9 mouse cellular contexts compared by ENCODE assay signal in genomic region chr9:43238167-43238566, GRCm38 (mm10). TPM values are rescaled to one million over a fixed set of nuclear protein-coding genes. Genes with fewer than 3 reads are reported as not detected.
DNase-seq lines count a peak whose midpoint lies in the region; ATAC-seq and TF ChIP-seq lines count a peak whose summit lies in the region.
"Had no signal": no experiment of that assay in that cellular context is flagged by ENCODE, and none has a peak within 500 bp of the region (broad histone marks: within the 10 kb centered on the region; RNA-seq: fewer than 3 reads in every experiment).

No protein-coding gene starts in this region.

- TF ChIP-seq CTCF in testis, adult 2 months (IDR thresholded peaks at IDR 0.05; ENCODE audit: control insufficient read depth, insufficient read depth, insufficient replicate concordance, low read depth, low read length), result no peak
- no peak for TF ChIP-seq CTCF in stomach, postnatal 0 days (IDR thresholded peaks at IDR 0.05; ENCODE audit: low read depth)

- H3K9me3 ChIP-seq in heart, embryonic 14.5 days (ENCODE audit: control insufficient read depth, low read length), result no peaks in the 10 kb centered on the region
- H3K9me3 ChIP-seq in limb, embryonic 12.5 days, result no peaks in the 10 kb centered on the region
- H3K9me3 ChIP-seq in stomach, postnatal 0 days (ENCODE audit: control insufficient read depth, low read length), result no peaks in the 10 kb centered on the region

- peak overlapping the region; percentile 56 to 89 for H3K4me3 ChIP-seq in heart, embryonic 14.5 days (ENCODE audit: control insufficient read depth in 1 of 2, insufficient read depth in 1 of 2, low read depth in 1 of 2, low read length in 2 of 2)
- peak overlapping the region; percentile 82 for H3K4me3 ChIP-seq in testis, adult 2 months (ENCODE audit: control insufficient read depth, low read depth, low read length)
- H3K4me3 ChIP-seq in limb, embryonic 12.5 days (replicated peaks), result peak overlapping the region; percentile 99
- H3K4me3 ChIP-seq in stomach, postnatal 0 days (ENCODE audit: low read depth, low read length), result peak overlapping the region; percentile 79

- no peak overlapping the region for H3K27ac ChIP-seq in heart, embryonic 14.5 days (replicated peaks in 1 of 2; ENCODE audit: control insufficient read depth in 1 of 2, insufficient read depth in 1 of 2, low read depth in 2 of 2, low read length in 2 of 2)
- peak overlapping the region; percentile 63; the same call in 1 of the 2 replicates for H3K27ac ChIP-seq in testis, adult 2 months (ENCODE audit: control insufficient read depth, insufficient read depth, low read depth, low read length)
- H3K27ac ChIP-seq in limb, embryonic 12.5 days, result peak overlapping the region; percentile 97; the same call in 1 of the 2 replicates
- no peak overlapping the region for H3K27ac ChIP-seq in stomach, postnatal 0 days (replicated peaks)

- peaks cover 33 to 54% of the 10 kb centered on the region in 2 experiments for H3K4me1 ChIP-seq in heart, embryonic 14.5 days (ENCODE audit: control insufficient read depth in 2 of 2, insufficient read depth in 2 of 2, low read length in 2 of 2)
- peaks cover 7% of the 10 kb centered on the region for H3K4me1 ChIP-seq in testis, adult 2 months (ENCODE audit: control insufficient read depth, insufficient read depth, low read length)
- H3K4me1 ChIP-seq in limb, embryonic 12.5 days (replicated peaks), result peaks cover 61% of the 10 kb centered on the region
- H3K4me1 ChIP-seq in stomach, postnatal 0 days (replicated peaks; ENCODE audit: control insufficient read depth, insufficient read depth), result peaks cover 14% of the 10 kb centered on the region

- intact Hi-C loops in heart, postnatal 10 days (cut with DNase I), result loop anchor here (1.0 to 2.0 kb wide), 2 partner anchors 13 to 27 kb away; no protein-coding TSS in a partner anchor

- peak overlapping the region; percentile 76 for H3K4me2 ChIP-seq in heart, embryonic 14.5 days (ENCODE audit: low read length)
- H3K4me2 ChIP-seq in limb, embryonic 12.5 days, result peak overlapping the region; percentile 89
- H3K4me2 ChIP-seq in stomach, postnatal 0 days (replicated peaks; ENCODE audit: low read depth), result peak overlapping the region; percentile 83

- no peak for TF ChIP-seq POLR2A in testis, adult 2 months (IDR thresholded peaks at IDR 0.05; ENCODE audit: control insufficient read depth, low read depth, low read length)

- TF ChIP-seq EP300 in stomach, postnatal 0 days (optimal IDR thresholded peaks at IDR 0.05), result no peak

- WGBS in heart, embryonic 14.5 days, result 62% methylated on average over 2 of the region's 2 CpGs
- WGBS in limb, embryonic 12.5 days, result 37% methylated on average over 2 of the region's 2 CpGs
- 38% methylated on average over 2 of the region's 2 CpGs for WGBS in stomach, postnatal 0 days

- H3K9ac ChIP-seq in heart, embryonic 14.5 days (ENCODE audit: low read length), result peak overlapping the region; percentile 85
- peak overlapping the region; percentile 89 for H3K9ac ChIP-seq in limb, embryonic 12.5 days (replicated peaks)
- H3K9ac ChIP-seq in stomach, postnatal 0 days (ENCODE audit: low read length), result peak overlapping the region; percentile 79

- no peak for ATAC-seq in heart, embryonic 14.5 days (ENCODE audit: insufficient number of reproducible peaks, insufficient read depth, low FRiP score, low read depth)
- ATAC-seq in limb, embryonic 12.5 days (ENCODE audit: insufficient number of reproducible peaks, insufficient read depth, low FRiP score, low TSS enrichment, low read depth), result no peak
- no peak for ATAC-seq in stomach, postnatal 0 days (ENCODE audit: low FRiP score, low TSS enrichment)

- DNase-seq in heart, postnatal 10 days, result no peak
- no peak for DNase-seq in testis, postnatal 14 days (ENCODE audit: low spot score)
- DNase-seq in stomach, postnatal 0 days (ENCODE audit: low spot score), result no peak
- no peak for DNase-seq in embryo, embryonic 10 days (ENCODE audit: low spot score)
- no peak for DNase-seq in natural killer cell, adult 2 months (ENCODE audit: low spot score in 2 of 2)
- DNase-seq: right cerebral cortex, postnatal 4 days had no signal

- H3K36me3 ChIP-seq in heart, embryonic 14.5 days (ENCODE audit: control insufficient read depth, insufficient read depth, low read length), result 0 out of 2 replicates have a peak, but pooled peaks cover 3% of the 10 kb centered on the region
- no peaks in the 10 kb centered on the region for H3K36me3 ChIP-seq in testis, adult 2 months (ENCODE audit: control insufficient read depth, insufficient read depth, low read length)
- H3K36me3 ChIP-seq in limb, embryonic 12.5 days, result peaks cover 41% of the 10 kb centered on the region
- no peaks in the 10 kb centered on the region for H3K36me3 ChIP-seq in stomach, postnatal 0 days (ENCODE audit: control insufficient read depth, insufficient read depth, low read length)

- H3K27me3 ChIP-seq in heart, embryonic 14.5 days (ENCODE audit: control insufficient read depth, insufficient read depth, low read length), result no peaks in the 10 kb centered on the region
- peaks cover 7% of the 10 kb centered on the region for H3K27me3 ChIP-seq in testis, adult 2 months (ENCODE audit: control insufficient read depth, insufficient read depth, low read length)
- H3K27me3 ChIP-seq in limb, embryonic 12.5 days, result no peaks in the 10 kb centered on the region
- no peaks in the 10 kb centered on the region for H3K27me3 ChIP-seq in stomach, postnatal 0 days (ENCODE audit: control insufficient read depth, insufficient read depth, low read length)

RNA-seq across cellular contexts. Expression of gene Oaf, which starts 1.5 kb away (rescaled TPM):
- polyA plus RNA-seq in heart, embryonic 14.5 days (2014; fragmentation: Nextera tagmentation; extraction: Ambion mirVana), result 39.6 and 41.2 TPM in 2 replicates
- total RNA-seq in heart, postnatal 10 days (2021), result 10 to 100 TPM; 24.3 to 28.6 TPM
- polyA plus RNA-seq in testis, adult 2 months (2012; rRNA removed), result 2.0 and 3.7 TPM in 2 replicates
- polyA plus RNA-seq in limb, embryonic 12.5 days (2016; fragmentation: Nextera tagmentation; extraction: Ambion mirVana), result 100 and 102 TPM in 2 replicates
- 30.9 and 31.9 TPM in 2 replicates for polyA plus RNA-seq in stomach, postnatal 0 days (2015; fragmentation: Nextera tagmentation; extraction: Ambion mirVana)

RNA-seq across cellular contexts. Expression of gene Pou2f3, which starts 28.0 kb away (rescaled TPM):
- 0.12 TPM in 1 of 2 replicates, not detected in the other for polyA plus RNA-seq in heart, embryonic 14.5 days (2014; fragmentation: Nextera tagmentation; extraction: Ambion mirVana)
- under 1 TPM; 0.20 to 0.26 TPM for total RNA-seq in heart, postnatal 10 days (2021)
- polyA plus RNA-seq in testis, adult 2 months (2012; rRNA removed), result 1.1 and 1.2 TPM in 2 replicates
- polyA plus RNA-seq in limb, embryonic 12.5 days (2016; fragmentation: Nextera tagmentation; extraction: Ambion mirVana), result not detected in 2 replicates
- 1.7 and 2.5 TPM in 2 replicates for polyA plus RNA-seq in stomach, postnatal 0 days (2015; fragmentation: Nextera tagmentation; extraction: Ambion mirVana)

Comparison
In these comparisons a context has a peak if more than half of its experiments do, and no peak if none do; other contexts are left out.
1. H3K27ac ChIP-seq: peak in testis, adult 2 months (single experiment) and limb, embryonic 12.5 days (single experiment); none in heart, embryonic 14.5 days (0 of 2) and stomach, postnatal 0 days (single experiment).
2. Peak in every context shown above with its lines, with median percentiles within 50 percentile points of each other: H3K4me2 ChIP-seq, H3K4me3 ChIP-seq and H3K9ac ChIP-seq.